Mouse (Mus musculus) cerebellum, postnatal 4 days (tissue): ENCODE measurements at regions not wholly inside any gene's neighbourhood (a gene's known extent, or its start where the extent isn't known, plus 50 kb on each side); places are given as distances from the start of the nearest gene placed in this dataset.
A peak's percentile ranks its signal among the peaks of the same experiment; 100 is the strongest.

Experiments used
- DNase-seq, 2 experiments: peaks; one replicate each; pipeline ENCODE4 v3.0.0; 2022; ENCODE audit warnings: low spot score in 2 of 2, mixed read lengths in 1 of 2

DNA sequence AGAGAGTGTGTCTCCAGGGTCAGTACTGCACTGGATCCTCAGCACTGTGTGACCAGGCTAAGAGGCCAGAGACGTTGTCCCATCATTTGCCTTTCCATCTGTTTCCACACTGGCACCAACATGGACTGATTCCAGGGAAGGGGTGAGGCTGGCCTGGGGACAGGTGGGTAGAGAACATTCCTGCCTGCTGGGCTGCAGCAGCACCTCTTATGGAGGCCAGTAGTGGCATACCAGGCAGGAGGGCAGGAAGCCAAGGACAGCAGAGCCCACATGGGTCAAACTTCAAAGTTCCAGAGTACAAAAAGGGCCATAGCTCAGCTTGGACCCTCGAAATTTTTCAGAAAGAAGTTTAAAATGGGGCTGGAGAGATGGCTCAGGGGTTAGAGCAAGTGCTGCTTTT lies 115.4 kb upstream of the Ercc6l2 start:
- no peak for DNase-seq

DNA sequence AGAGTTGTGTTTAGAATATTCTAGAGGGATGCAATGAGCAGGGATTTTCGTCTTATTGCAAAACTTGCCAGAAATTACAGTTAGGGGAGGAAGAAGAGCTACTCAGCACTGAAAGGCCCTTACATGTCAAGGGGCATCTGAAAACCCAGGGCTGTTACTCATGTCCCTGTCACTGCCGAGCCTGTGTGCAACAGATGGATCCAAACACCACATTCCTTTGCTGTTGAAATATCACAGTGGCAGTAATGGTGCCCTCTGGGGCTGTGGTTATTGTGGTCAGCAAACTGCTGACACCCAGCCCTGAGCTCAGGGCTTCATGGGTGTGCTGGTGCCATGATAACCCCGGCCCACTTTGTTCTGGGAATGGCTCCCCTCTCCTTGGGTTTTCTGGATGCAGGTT lies 114.3 kb upstream of the Ercc6l2 start:
- DNase-seq = no peak

DNA sequence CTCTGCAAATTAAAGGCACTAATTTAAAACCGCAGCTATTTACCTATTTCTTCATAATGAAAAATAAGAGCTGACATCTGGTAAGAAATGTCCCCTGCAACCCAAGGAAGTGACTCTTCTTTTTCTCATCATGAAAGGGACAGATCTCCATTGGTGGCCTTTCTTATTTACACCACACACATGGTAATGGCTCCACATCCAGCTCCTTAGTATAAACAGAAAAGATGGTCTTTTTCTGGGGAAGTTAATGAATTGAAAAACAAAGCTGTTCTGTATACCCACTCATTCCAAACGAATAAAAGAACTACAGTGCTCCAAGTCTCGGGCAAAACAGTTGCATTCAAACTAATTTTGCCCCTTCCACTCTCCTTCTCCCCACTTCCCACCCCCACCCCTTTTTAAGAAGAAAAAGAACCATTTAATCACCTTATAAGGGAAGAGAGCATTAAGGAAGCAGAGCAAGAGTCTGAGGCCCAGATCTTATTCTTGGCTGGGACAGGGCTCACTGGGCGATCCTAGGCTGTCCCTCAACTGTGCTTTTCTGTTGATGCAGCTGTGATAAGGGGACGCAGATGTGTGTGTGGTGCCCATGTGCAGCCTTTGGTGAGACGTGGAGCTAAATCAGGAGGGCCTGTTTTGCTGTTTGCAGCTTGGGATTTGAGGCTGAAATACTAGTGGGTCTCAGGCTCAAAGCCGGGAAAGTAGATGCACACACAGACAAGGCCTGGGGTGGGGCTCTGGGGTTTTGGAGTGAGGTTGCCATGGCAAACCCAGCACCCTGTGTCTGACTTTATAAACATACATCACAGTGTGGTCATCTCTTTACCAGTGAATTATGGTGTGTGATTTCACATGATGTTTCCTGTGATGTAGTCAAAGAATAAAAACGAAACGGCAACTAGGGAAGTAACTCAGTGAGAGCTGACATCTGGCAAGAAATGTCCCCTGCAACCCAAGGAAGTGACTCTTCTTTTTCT lies 113.6 kb upstream of the Ercc6l2 start:
- DNase-seq = no peak

DNA sequence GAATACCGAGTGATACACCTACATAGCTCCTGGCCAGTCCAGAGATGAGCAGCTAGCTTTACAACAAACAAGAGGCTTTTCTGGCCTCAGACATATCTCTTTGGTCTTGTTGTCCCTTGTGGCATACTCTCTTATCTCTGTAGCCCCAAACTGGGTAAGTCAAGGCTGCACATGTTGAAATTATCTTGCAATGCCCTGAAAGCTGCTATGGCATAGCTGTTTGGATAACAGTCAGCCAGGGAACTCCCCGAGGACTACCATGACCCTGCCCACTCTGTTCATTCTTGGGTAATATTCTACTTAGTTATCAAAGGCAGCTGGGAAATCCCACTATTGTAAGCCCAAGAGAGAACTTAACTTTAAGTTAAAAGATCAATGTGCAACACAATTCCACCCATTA lies 106.5 kb upstream of the Ercc6l2 start:
- no peak for DNase-seq

DNA sequence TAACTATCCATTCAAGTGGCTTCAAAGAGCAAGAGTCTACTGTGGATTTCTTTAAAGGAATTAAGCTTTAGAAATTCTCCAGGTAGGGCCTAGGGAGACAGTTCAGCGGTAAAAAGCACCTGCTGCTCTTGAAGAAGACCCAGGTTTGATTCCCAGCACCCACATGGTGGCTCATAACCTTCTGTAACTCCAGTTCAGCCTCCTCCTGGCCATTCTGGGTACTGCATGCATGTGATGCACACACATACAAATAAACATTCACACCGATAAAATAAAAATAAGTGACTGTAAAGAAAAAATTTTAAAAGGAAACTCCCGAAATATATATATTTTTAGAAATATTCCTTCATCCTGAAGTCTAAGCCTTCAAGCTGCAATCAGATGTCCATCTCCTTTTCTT lies 101.9 kb upstream of the Ercc6l2 start:
- no peak for DNase-seq

DNA sequence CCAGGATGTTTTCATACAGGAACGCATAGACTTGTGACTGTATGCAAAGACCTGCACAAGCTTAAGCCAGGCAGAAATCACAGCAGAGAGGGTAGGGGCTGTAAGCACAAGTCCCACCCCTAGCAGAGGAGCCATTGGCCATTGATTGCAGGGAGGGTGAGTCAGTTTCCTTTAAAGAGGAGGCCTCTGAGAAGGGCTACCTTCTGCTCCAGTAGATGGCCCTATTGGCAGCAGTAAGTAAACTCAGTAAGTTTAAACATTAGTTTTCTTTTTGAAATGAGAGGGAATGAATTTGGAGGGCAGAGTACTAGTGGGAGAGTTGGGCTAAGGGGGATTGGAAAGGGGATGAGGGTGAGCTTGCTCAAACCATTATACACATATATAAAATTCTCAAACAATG lies 98.5 kb upstream of the Ercc6l2 start:
- DNase-seq = no peak

DNA sequence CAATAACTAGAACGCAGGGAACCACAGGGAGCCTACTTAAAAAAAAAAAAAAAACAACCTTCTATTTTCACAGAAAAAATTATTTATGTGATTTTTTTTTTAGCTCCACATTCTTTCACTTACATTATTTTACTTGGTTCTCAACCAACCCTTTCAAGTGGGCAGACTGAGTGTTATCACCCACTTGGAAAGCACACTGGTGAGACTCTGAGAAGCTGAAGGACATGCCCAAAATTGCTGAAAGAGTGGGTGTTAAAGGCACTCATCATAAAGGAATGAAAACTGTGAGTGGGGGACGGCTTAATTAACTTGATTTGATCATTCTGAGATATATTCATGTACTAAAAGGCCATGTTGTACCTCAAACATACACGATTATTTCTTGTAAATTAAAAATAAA lies 97.8 kb upstream of the Ercc6l2 start:
- no peak for DNase-seq

DNA sequence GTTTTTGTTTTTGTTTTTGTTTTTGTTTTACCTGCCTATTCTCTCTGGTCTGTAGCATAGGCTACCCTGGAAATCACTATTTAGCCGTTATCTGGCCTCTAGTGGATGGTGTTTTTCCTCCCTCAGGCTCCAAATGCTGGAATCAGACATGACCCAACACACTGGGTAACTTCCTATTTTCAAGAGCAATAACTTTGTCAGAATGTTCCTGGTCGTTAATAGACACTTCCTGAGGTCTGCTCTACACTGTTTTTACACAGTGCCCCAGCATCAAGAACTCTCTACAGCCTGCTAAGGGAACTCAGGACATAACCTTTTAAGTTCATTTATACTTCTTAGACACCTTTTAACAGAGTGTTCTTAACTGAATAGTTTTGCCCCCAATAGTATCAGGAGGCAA lies 96.3 kb upstream of the Ercc6l2 start:
- DNase-seq = no peak

DNA sequence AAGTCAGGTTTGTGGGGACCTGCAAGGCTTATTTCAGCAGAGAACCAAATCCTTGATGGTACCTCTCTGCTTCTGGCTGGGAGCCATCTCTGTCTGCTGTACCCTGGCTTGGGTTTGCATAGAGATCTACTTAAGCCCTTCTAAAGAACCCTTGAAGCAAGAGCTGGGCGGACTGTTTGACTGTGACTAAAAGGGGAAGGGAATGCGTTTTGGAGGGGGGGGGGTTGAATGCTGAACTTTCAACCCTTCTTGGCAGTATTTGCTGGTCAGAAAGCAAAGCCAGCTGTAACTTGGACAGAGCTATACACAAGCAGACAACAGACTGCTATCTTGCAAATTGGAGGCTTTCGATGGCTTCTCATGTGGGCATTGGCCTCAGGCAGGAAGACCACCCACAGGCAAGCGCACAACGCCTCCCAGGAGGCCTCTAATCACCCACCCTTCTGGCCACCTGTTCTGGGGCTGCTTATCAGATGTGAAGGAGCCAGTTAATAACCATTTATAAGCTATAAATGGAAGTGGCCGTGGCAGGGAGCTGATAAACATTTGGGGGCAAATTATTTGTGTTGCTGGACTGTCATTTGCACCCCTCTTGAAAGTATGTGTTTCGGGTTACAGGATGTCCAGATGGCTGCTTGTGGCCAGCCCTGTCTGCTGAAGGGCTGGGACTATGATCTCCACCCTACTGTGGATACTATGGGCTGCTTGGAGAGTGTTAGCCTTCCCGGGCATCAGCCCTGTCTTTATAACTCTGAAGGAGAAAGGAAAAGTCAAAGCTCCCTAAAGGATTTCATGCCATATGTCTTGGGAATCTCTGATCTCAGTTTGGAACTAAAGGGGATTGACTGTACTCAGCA lies 95.5 kb upstream of the Ercc6l2 start:
- peak in 1 of 2 experiments; percentile 19 for DNase-seq

DNA sequence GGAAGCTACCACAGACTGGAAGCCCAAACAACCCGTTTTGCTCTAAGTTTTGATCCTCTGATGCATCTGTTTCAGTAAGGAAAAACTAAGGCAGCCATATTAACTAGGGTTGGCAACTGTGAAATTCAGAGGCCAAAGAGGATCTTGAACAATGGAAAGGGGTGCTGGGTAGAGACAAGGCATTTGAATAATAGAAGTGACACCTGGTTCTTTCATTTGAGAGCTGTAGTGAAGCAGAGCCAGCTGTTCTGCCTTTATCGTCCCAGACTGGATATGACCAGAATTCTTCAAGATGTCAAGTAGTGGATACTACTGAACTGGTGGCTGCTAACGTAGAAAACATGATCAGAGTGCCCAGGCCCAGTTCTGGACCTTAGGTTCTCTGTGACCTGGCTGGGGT lies 94.4 kb upstream of the Ercc6l2 start:
- DNase-seq = no peak

DNA sequence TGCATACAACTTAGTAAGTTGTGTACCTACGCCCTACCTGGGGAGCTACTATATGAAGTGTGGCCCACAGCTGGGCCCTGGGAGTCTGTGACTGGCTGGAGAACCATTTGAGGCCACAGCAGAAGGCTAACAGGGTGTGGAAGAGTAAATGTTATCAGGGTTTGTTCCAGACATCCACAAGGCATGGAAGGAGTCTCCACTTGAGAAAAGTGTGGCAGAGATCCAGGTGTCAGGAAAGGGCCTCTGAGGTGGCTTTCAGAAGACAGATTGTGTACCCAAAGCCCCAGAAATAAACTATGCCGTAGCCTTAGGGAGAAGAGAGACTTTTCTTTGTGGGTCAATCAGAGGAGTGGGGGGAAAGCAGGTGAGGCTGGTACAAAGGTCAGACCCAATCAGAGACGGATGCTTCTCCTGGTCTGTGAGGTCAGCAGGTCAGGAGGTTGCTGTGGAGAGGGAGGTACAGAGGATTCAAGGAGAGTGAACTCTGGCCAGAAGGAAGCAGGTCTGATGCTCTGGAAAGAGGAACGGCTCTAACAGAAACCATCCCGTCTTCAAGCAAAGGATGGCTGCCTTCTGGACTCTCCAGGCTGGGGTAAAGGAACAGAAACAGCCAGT lies 93.9 kb upstream of the Ercc6l2 start:
- DNase-seq = no peak

DNA sequence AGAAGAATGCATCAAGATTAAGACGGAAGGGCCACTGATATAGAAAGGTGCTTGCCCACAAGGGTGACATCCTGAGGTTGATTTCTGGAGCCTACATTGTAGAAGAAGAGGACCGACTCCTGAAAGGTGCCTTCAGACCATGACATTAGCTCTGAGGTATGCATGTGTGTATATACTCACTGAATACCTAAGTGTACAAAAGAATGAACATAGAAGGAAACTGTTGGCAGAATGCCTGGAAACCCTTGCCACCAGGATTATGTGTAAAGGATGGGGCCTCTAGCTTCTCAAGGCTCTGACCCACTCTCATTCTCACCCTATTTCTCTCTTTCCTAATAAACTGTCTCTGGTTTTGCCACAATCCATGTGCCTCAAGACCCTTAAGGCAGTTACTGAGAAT lies 90.7 kb upstream of the Ercc6l2 start:
- DNase-seq = no peak

DNA sequence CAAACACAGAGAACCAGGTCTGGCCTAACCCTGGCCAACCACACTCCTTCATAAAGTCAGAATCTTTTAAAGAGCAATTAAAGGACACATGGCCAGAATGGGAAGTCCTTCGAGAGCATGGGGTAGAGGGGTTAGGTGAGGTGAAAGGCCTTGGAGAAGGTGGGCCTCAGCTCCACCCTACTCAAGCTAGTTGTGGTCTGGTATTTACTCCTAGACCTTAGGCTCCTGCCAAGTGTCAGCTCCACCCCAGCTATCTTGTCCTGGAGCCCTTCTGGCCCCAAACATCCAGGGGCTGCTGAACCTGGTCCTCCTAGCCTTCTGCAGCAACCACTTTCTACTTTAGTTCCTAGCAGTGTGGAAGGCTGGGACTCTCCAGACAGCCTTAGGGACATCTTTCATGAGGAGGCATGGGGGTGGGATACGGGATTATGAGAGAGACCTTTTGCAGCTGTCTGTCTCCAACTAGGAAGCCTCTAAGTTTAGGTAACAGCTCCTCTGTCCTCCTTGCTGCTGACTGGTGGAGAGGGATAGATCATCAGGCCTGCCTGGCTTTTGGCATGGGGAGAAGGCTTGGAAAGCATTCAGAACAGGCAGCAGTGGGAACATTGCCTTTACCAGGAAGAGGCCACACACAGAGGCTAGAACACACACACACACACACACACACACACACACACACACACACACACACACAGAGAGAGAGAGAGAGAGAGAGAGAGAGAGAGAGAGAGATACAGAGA lies 90.0 kb upstream of the Ercc6l2 start:
- peak in 1 of 2 experiments; percentile 49 for DNase-seq

DNA sequence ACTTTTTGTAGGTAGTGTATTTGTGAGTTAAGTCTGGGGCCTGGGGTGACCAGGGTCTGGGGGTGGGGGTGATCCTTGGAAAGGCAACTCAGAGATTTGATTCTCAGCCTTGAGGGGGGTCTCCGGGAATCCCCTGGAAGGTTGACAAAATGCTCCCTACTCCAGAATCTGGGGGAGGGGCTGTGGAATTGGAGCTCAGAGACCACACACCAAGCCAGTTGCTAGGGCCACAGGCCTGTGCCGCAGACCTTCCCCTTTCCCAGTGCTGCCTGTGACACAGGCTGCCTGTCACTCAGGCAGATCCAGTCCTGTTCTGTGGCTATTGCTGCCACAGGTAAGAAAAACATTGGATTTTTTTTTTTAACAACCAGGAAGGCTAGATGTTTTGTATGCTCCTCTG lies 89.0 kb upstream of the Ercc6l2 start:
- DNase-seq = peak in 1 of 2 experiments; percentile 24

DNA sequence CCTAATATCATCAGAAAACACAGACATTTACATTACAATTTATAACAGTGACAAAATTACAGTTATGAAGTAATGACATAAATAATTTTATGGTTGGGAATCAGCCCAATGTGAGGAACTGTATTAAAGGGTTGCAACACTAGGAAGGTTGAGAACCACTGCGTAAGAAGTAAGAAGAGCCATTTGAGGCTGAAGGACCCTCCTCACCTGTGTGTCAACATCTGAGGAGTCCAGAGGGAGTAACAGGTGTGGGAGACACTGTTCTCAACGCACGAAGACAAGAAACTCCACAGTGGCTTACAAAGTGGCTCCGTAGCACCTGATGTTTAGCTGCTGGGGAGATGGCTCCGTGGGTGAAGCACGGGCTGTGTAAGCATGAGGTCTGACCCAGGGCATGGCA lies 88.5 kb upstream of the Ercc6l2 start:
- no peak for DNase-seq

DNA sequence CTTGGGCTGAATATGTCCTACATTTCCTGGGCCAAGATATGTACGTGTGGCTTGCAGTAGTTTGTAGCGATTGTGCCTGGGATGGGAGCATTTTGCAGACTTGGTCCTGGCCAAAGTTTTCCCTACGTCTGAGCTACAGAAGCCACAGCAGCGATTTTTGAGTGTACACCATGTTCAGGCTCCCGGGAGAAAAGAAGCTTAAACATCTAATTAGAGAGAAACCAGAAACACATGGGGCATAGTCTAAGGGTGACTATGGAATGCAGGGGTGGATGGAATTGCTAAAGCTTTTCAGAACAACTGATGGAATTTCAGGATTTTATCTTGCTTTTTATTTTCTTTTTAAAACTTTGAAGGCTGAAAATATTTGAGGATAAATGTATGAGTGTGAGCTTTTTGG lies 79.3 kb upstream of the Ercc6l2 start:
- no peak for DNase-seq

DNA sequence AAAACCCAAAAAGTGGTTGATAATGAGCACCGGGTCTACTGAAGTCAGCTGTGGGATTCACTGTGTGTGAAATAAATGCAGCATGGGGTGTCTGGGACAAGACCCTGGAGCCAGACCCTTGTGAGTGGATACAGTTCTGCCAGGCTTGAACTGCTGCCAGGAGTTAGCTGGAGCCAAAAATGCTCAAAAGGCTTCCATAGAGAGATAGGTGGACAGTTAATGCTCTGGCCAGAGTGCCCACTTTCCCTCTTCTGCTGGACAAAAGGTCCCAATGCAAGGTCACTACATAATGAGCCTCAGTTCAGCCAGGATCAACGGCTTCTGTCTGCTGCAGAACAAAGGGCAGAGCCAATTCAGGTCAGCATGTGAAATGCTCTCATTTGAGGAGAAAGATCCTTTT lies 73.2 kb upstream of the Ercc6l2 start:
- peak; percentile 42 to 73 for DNase-seq

DNA sequence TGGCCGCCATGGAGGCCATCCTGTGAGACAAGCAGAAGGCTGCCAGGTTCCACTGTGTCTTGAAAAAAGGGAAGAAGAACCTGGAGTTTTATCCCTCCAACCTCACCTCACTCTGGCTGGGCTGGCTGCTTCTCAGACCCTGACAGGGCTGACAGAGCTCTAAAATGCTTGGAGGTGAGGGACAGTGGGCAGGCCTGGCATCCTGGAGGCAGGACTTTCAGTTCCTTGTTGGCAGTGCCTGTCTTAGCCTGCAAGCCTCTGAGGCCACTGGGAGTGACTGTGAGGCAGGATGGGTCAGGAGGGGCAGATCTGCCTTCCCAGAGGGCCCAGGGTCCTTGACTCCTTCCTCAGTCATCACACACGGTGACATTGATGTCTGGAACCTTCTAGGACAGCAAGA lies 66.3 kb upstream of the Ercc6l2 start:
- DNase-seq = no peak

DNA sequence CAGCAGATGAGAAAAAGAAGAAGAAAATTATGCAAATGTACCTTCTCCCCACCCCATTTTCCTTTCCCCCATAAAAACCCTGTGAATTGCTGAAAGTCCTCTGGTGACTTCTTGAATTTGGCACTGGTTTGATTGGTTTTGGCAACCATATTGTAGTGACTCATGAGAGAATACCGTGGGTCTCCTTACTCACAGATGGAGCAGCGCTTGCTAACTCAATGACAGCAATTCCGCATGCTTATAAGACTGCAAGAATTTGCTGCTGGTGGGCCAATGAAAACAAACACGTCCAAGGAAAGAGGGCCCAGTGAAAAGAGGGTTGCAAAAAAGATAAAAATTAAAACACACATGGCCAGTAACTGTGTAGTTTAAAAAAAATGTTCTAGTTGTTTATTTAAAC lies 65.0 kb upstream of the Ercc6l2 start:
- no peak for DNase-seq

DNA sequence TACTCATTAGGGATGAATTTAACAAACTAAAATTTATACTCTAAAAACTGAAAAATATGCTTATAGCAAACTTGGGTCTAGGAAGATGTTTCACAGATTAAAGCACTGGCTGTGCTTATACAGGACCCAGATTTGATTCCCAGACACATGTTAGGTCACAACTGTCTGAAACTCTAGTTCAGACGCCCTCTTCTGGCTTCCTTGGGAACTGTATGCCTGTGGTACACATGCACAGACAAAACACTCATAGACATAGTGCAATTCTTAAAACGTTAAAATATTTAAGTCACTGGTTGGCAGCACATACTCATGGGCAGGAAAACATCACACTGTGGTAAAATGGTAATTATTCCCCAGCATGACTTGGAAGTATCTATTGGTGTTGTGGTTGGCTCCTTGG lies 63.8 kb upstream of the Ercc6l2 start:
- no peak for DNase-seq

DNA sequence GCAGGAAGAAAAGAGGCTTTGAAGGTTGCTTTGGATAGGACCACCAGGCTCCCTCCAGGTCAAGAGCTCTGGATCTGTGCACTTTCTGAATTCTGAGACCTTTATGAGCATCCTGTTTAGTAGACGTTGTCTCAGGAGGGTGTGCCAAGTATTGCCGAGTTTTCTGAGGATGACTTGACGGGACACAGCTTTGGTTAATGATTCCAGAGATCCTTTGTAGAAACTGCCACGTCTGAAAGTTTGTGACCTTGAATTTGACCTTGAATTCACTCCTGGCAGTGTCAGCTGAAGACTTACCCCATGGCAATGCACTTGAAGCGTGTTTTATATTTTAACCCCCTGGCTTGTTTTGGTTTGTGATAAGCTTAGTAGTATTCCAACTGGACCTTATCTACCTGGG lies 58.0 kb upstream of the Ercc6l2 start:
- no peak for DNase-seq

DNA sequence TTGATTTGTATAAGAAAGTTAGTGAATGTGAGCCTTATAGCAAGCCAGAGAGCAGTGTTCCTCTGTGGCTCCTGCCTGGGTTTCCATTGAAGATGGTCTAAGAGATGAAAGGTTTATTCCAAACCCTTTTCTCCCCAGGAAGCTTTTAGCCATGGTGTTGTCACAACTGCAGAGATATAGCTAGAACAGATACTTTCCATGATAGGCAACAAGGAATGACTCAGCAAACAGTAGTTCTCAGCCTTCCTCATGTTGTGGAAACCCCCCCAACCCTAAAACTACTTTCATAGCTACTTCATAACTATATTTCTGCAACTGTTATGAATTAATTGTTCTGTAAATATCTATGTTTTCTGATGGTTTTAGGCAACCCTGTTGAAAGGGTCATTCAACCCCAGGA lies 53.5 kb upstream of the Ercc6l2 start:
- DNase-seq = no peak
